Mouse (Mus musculus): ENCODE results near the gene Abl2.

DNA sequence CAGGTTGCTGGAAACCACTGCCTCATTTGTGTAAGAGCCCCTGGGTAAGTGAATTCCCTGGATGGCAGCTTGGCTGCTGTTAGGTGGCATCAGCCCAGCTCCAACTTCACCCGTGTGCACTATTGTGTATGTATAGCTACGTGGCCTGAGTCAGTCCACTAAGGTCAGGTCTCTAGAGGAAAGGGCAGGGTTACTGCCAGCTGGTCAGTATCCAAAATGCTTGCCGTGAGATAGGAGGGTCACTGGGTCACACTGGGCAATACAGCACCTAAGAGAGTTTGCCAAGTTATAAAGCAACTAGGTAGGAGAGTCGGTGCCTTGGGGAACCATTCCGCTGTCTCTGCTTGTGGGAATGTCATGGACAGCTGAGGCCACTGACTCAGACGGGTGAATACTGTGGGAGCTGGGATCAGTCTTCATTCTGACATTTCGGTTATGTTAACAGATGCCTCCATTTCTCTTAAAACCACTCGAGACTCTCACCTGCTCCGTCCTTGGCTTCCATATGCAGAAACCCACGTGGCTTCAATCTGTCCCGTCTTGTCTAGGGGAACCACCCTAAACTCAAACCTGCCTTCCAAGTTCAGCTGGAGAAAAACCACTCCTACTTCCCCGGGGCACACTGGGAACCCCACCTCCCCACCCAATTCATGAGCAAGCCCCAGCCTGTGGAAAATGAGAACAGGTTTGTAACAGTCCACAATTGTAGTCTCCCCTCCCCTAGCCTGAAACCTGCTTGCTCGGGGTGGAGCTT lies 101.5 kb downstream of the Abl2 start:
- TF ChIP-seq ZNF384 (IDR thresholded peaks at IDR 0.05; ENCODE audit: low read depth, low read length), result no peak
- TF ChIP-seq ZC3H11A (IDR thresholded peaks at IDR 0.05; ENCODE audit: borderline replicate concordance, low read depth, low read length), result no peak
